Mouse (Mus musculus): Measurements from ENCODE around the gene Fam20b. TPM values are rescaled to one million over a fixed set of nuclear protein-coding genes. Genes with fewer than 3 reads are reported as not detected.

The Fam20b gene
- polyA plus RNA-seq, 1 experiment: 27.7 TPM

DNA sequence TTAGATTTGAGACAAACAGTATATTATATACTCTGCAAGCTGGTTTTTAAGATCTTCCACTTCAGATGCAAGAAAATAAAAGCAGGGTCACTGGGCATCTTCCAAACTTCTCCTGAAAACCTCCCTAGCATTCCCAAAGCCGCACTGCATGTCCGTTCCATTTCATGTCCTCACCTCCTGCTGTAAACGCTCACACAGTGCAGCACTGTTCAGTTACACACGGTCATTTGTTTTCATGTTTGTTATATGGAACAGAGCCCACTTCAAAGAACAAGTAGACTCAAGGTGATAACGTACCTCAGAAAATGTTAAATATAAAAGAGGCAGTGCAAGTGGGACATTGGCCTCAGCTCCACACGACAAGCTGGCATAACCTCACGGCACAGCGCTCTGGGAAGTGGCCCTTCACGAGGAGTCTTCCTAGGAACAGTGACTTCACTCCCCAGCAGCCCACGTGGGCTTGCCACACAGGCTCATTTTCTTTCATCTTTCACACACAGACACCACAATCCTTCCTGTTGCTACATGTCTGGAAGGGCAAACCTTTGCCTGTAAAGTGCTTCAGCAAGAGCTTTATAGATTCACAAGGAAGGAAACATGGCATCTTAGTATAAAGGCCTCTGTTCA lies 8.3 kb downstream of the Fam20b start:
- Histone ChIP-seq H3K27ac (ENCODE audit: control insufficient read depth, insufficient read depth, low read depth, low read length) (no peak overlapping the region), H3K27me3 (ENCODE audit: control insufficient read depth, insufficient read depth, low read length) (no peaks in the 10 kb centered on the region), H3K4me3 (ENCODE audit: control insufficient read depth, low read depth, low read length) (no peak overlapping the region), H3K36me3 (ENCODE audit: control insufficient read depth, insufficient read depth, low read length) (no peaks in the 10 kb centered on the region; the same call in 1 of the 2 replicates), H3K4me1 (ENCODE audit: control insufficient read depth, insufficient read depth, low read length) (no peaks in the 10 kb centered on the region)
- no peak for TF ChIP-seq POLR2A (IDR thresholded peaks at IDR 0.05; ENCODE audit: control insufficient read depth, low read depth, low read length)
- no peak for TF ChIP-seq CTCF (IDR thresholded peaks at IDR 0.05; ENCODE audit: control insufficient read depth, insufficient read depth, insufficient replicate concordance, low read depth, low read length)

GRCm38 (mm10) chr1:156708672-156709071 lies 10.2 kb downstream of the Fam20b start:
- Histone ChIP-seq H3K4me3 (ENCODE audit: control insufficient read depth, low read depth, low read length) (no peak overlapping the region), H3K27ac (ENCODE audit: control insufficient read depth, insufficient read depth, low read depth, low read length) (no peak overlapping the region), H3K27me3 (ENCODE audit: control insufficient read depth, insufficient read depth, low read length) (no peaks in the 10 kb centered on the region), H3K4me1 (ENCODE audit: control insufficient read depth, insufficient read depth, low read length) (no peaks in the 10 kb centered on the region), H3K36me3 (ENCODE audit: control insufficient read depth, insufficient read depth, low read length) (no peaks in the 10 kb centered on the region; the same call in none of the 2 replicates)
- TF ChIP-seq POLR2A (IDR thresholded peaks at IDR 0.05; ENCODE audit: control insufficient read depth, low read depth, low read length): no peak
- TF ChIP-seq CTCF (IDR thresholded peaks at IDR 0.05; ENCODE audit: control insufficient read depth, insufficient read depth, insufficient replicate concordance, low read depth, low read length): no peak

DNA sequence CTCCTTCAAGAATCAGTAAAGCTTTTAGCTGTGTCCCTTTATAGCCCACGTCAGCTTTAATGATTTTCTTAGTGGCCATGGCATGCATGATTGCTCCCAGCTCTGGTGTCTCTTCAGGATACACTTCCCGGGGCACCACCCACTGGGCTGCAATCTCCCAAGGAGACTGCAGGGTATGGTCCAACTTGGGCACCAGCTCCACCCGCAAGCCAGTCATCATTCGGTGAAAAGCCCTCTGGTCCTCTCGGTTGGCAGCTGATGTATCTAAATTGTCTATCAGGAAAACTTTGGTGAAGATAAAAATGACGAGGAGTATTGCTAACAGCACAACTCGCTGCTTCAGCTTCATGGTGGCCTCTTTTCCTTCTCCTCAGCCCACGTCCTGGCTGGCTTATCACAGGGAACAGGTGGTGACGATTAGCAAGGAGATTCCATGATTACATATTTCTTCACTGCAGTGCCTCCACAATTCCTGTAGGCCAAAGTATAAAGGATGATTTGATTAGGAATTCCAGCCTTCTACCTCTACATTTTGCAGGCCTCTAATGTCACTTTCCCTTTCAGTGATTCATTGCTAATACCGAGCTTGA lies 13.1 kb downstream of the Fam20b start:
- no peaks in the 10 kb centered on the region for H3K27me3 ChIP-seq (ENCODE audit: control insufficient read depth, insufficient read depth, low read length)
- H3K27ac ChIP-seq (ENCODE audit: control insufficient read depth, insufficient read depth, low read depth, low read length): no peak overlapping the region
- TF ChIP-seq CTCF (IDR thresholded peaks at IDR 0.05; ENCODE audit: control insufficient read depth, insufficient read depth, insufficient replicate concordance, low read depth, low read length) (no peak), POLR2A (IDR thresholded peaks at IDR 0.05; ENCODE audit: control insufficient read depth, low read depth, low read length) (no peak)
- H3K4me1 ChIP-seq (ENCODE audit: control insufficient read depth, insufficient read depth, low read length): no peaks in the 10 kb centered on the region
- H3K4me3 ChIP-seq (ENCODE audit: control insufficient read depth, low read depth, low read length): no peak overlapping the region
- H3K36me3 ChIP-seq (ENCODE audit: control insufficient read depth, insufficient read depth, low read length): no peaks in the 10 kb centered on the region; the same call in none of the 2 replicates

GRCm38 (mm10) chr1:156703444-156703843 lies 15.4 kb downstream of the Fam20b start:
- Histone ChIP-seq H3K36me3 (ENCODE audit: control insufficient read depth, insufficient read depth, low read length) (peaks cover 1% of the 10 kb centered on the region), H3K27me3 (ENCODE audit: control insufficient read depth, insufficient read depth, low read length) (no peaks in the 10 kb centered on the region)

DNA sequence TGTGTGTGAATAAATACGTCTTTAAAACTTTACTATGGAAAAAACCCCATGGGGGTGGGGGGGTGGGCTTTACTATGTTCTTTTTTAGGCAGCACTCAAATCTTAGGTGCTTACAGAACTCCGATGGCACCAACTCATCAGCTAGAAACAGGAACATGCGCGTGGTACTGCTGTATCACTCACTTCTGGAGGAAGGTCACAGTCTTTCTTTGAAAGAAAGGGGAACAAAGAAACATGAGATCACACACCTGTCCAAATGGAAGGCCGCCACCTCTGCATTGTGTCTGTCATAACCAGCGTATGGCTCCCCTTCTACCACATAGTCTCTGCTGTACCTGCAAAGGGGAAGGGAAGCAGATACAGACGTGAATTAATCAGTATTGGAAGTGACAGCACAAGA lies 16.7 kb downstream of the Fam20b start:
- H3K36me3 ChIP-seq (ENCODE audit: control insufficient read depth, insufficient read depth, low read length): peaks cover 1% of the 10 kb centered on the region
- TF ChIP-seq CTCF (IDR thresholded peaks at IDR 0.05; ENCODE audit: control insufficient read depth, insufficient read depth, insufficient replicate concordance, low read depth, low read length): no peak
- no peak for TF ChIP-seq POLR2A (IDR thresholded peaks at IDR 0.05; ENCODE audit: control insufficient read depth, low read depth, low read length)
- H3K4me3 ChIP-seq (ENCODE audit: control insufficient read depth, low read depth, low read length): no peak overlapping the region
- H3K4me1 ChIP-seq (ENCODE audit: control insufficient read depth, insufficient read depth, low read length): no peaks in the 10 kb centered on the region
- no peaks in the 10 kb centered on the region for H3K27me3 ChIP-seq (ENCODE audit: control insufficient read depth, insufficient read depth, low read length)
- no peak overlapping the region for H3K27ac ChIP-seq (ENCODE audit: control insufficient read depth, insufficient read depth, low read depth, low read length)

More at GRCm38 (mm10) chr1:156703444-156703843, 15.4 kb downstream of the Fam20b start:
- TF ChIP-seq POLR2A (IDR thresholded peaks at IDR 0.05; ENCODE audit: control insufficient read depth, low read depth, low read length): no peak
- TF ChIP-seq CTCF (IDR thresholded peaks at IDR 0.05; ENCODE audit: control insufficient read depth, insufficient read depth, insufficient replicate concordance, low read depth, low read length): no peak
- H3K4me1 ChIP-seq (ENCODE audit: control insufficient read depth, insufficient read depth, low read length): no peaks in the 10 kb centered on the region
- no peak overlapping the region for H3K4me3 ChIP-seq (ENCODE audit: control insufficient read depth, low read depth, low read length)
- no peak overlapping the region for H3K27ac ChIP-seq (ENCODE audit: control insufficient read depth, insufficient read depth, low read depth, low read length)

DNA sequence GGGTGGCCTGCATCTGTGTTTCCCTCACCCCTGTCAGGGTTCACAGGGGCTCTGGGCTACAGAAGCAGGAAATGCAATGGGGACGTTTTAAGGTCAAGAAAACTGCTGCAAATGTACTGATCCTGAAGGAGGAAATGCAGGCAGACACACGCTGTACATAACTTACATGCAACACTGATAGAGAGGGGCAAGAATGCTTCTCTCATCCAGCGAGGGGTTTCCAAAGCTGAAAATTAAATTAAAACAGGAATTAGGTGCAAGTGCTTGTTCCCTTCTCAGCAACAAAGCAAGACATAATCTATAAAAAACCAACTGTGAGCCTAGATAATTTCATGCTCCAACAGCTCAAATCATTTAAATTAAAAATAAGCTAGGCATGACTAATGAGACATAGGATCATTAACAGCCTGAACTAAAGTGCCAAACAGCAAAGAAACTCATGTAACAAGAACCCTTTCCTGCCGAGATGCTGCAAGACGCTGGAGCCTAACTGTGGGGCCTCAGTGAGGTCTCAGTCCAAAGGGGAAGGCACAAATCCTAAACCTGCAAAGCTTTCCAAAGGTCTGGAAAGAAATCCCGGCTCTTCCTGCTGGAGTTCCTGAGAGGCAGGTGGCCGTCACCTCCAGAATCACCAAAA lies 32.7 kb downstream of the Fam20b start:
- TF ChIP-seq CTCF (IDR thresholded peaks at IDR 0.05; ENCODE audit: control insufficient read depth, insufficient read depth, insufficient replicate concordance, low read depth, low read length): no peak
- TF ChIP-seq POLR2A (IDR thresholded peaks at IDR 0.05; ENCODE audit: control insufficient read depth, low read depth, low read length): no peak
- Histone ChIP-seq H3K27ac (ENCODE audit: control insufficient read depth, insufficient read depth, low read depth, low read length) (no peak overlapping the region), H3K36me3 (ENCODE audit: control insufficient read depth, insufficient read depth, low read length) (peaks cover 1% of the 10 kb centered on the region)

DNA sequence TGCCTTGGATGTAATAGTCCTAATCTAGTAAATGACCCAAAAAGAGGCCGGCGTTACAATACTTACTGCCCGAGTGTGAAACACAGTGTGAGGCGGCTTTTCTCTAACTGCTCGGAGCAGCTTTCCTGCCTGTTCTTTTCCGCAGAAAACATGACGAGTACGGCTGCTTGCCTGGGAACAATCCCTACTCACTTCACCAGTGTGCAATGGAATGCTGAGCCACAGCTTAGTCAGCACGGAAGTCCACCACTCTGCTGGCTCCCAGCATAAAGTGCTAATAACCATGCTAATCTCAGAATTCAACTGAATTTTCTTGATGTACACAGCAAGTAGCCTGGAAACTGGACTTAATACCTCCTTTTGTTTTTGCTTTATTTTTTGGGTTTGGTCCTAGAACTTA lies 39.3 kb downstream of the Fam20b start:
- no peaks in the 10 kb centered on the region for H3K27me3 ChIP-seq (ENCODE audit: control insufficient read depth, insufficient read depth, low read length)
- no peaks in the 10 kb centered on the region; the same call in 1 of the 2 replicates for H3K36me3 ChIP-seq (ENCODE audit: control insufficient read depth, insufficient read depth, low read length)
- no peak overlapping the region for H3K27ac ChIP-seq (ENCODE audit: control insufficient read depth, insufficient read depth, low read depth, low read length)
- peaks cover under 1% of the 10 kb centered on the region; the same call in 1 of the 2 replicates for H3K4me1 ChIP-seq (ENCODE audit: control insufficient read depth, insufficient read depth, low read length)
- no peak overlapping the region for H3K4me3 ChIP-seq (ENCODE audit: control insufficient read depth, low read depth, low read length)
- TF ChIP-seq CTCF (IDR thresholded peaks at IDR 0.05; ENCODE audit: control insufficient read depth, insufficient read depth, insufficient replicate concordance, low read depth, low read length) (no peak), POLR2A (IDR thresholded peaks at IDR 0.05; ENCODE audit: control insufficient read depth, low read depth, low read length) (no peak)

More for the DNA sequence above, 32.7 kb downstream of the Fam20b start:
- Histone ChIP-seq H3K4me1 (ENCODE audit: control insufficient read depth, insufficient read depth, low read length) (no peaks in the 10 kb centered on the region), H3K4me3 (ENCODE audit: control insufficient read depth, low read depth, low read length) (no peak overlapping the region), H3K27me3 (ENCODE audit: control insufficient read depth, insufficient read depth, low read length) (no peaks in the 10 kb centered on the region)

Data from testis, adult 2 months (tissue).